Mouse (Mus musculus) C2C12 (cell line): ENCODE measurements around the gene Cacna2d4.

ENCODE experiments used
- CTCF ChIP-seq: IDR thresholded peaks from one replicate; pipeline ENCODE4 v1.5.1; 2011; ENCODE audit not compliant: control insufficient read depth, insufficient read depth, insufficient read length
- MYOD1 ChIP-seq: IDR thresholded peaks from one replicate; pipeline ENCODE4 v1.6.1; 2011; ENCODE audit warnings: low read depth; ENCODE audit not compliant: control insufficient read depth, insufficient read length

GRCm38 (mm10) chr6:119341409-119341808 is 105.1 kb downstream of the Cacna2d4 start:
- TF ChIP-seq CTCF = no peak
- no peak for TF ChIP-seq MYOD1
